Mouse (Mus musculus): ENCODE results near the gene Ppp1cc. TPM values are rescaled to one million over a fixed set of nuclear protein-coding genes. Genes with fewer than 3 reads are reported as not detected.
"Not testable (repeated sequence)": the region's sequence is repeated elsewhere in the genome, so short reads cannot be mapped to it uniquely, and the experiment has no call there.

The Ppp1cc gene
- polyA plus RNA-seq, 1 experiment from 2014 or later = 296 TPM

GRCm38 (mm10) chr5:122171058-122171457 lies 13.0 kb downstream of the Ppp1cc start:
- Histone ChIP-seq H3K27ac (ENCODE audit: low read depth, low read length) (no peak overlapping the region), H3K36me3 (ENCODE audit: control insufficient read depth, insufficient read depth, low read length) (peaks cover 85% of the 10 kb centered on the region), H3K4me2 (replicated peaks; ENCODE audit: low read depth, low read length) (no peak overlapping the region), H3K9ac (ENCODE audit: low read depth, low read length) (no peak overlapping the region), H3K27me3 (ENCODE audit: control insufficient read depth, insufficient read depth, low read length) (no peaks in the 10 kb centered on the region), H3K9me3 (ENCODE audit: control insufficient read depth, low read length) (no peaks in the 10 kb centered on the region), H3K4me1 (ENCODE audit: control insufficient read depth, insufficient read depth, low read length) (peaks cover 12% of the 10 kb centered on the region), H3K4me3 (ENCODE audit: low read length) (no peak overlapping the region)
- 95% methylated on average over 8 of the region's 8 CpGs for WGBS
- no peak for ATAC-seq (ENCODE audit: low FRiP score, low TSS enrichment)

DNA sequence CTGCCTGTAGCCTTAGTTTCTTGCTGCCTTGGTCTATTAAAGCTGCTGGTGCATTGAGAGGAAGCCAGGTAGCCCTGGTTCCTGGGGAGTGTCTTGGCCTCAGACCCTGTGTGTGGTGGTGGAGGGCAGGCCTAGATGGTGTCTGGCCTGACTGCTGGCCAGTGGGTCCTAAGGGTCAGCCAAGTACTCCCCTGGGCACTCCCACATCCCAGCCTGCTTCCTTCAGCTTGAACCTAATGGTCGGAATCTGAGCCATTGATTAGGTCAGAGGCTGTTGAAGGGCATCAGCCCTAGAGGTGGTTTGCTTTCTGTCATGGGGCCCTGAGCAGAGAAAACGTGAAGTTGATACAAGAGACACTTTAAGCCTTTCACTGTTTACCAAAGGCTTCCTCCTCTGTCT lies 17.3 kb downstream of the Ppp1cc start:
- WGBS = 38% methylated on average over 2 of the region's 2 CpGs

DNA sequence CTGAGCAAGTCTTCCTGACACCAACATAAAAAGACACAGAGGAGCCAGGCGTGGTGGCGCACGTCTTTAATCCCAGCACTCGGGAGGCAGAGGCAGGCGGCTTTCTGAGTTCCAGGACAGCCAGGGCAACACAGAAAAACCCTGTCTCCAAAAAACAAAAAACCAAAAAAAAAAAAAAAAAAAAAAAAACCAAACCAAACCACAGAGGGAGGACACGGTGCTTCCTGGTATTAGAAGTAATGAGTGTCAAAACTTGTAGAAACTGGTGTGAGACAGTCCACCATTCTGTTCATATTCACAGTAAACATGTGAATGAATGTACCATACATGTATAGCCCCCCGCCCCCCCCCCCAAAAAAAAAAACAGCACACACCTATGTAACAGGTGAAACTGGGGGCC lies 17.9 kb downstream of the Ppp1cc start:
- Histone ChIP-seq H3K9ac (ENCODE audit: low read depth, low read length) (no peak overlapping the region), H3K4me2 (replicated peaks; ENCODE audit: low read depth, low read length) (no peak overlapping the region), H3K36me3 (ENCODE audit: control insufficient read depth, insufficient read depth, low read length) (peaks cover 46% of the 10 kb centered on the region), H3K27ac (ENCODE audit: low read depth, low read length) (no peak overlapping the region), H3K9me3 (ENCODE audit: control insufficient read depth, low read length) (no peaks in the 10 kb centered on the region), H3K27me3 (ENCODE audit: control insufficient read depth, insufficient read depth, low read length) (no peaks in the 10 kb centered on the region), H3K4me3 (ENCODE audit: low read length) (no peak overlapping the region), H3K4me1 (ENCODE audit: control insufficient read depth, insufficient read depth, low read length) (no peaks in the 10 kb centered on the region)
- no peak; the same call in 1 of the 2 replicates for ATAC-seq (ENCODE audit: low FRiP score, low TSS enrichment)
- 79% methylated on average over 7 of the region's 7 CpGs for WGBS

More for the DNA sequence above, 17.3 kb downstream of the Ppp1cc start:
- Histone ChIP-seq H3K9ac (ENCODE audit: low read depth, low read length) (no peak overlapping the region), H3K36me3 (ENCODE audit: control insufficient read depth, insufficient read depth, low read length) (peaks cover 51% of the 10 kb centered on the region), H3K4me1 (ENCODE audit: control insufficient read depth, insufficient read depth, low read length) (no peaks in the 10 kb centered on the region), H3K9me3 (ENCODE audit: control insufficient read depth, low read length) (no peaks in the 10 kb centered on the region), H3K4me2 (replicated peaks; ENCODE audit: low read depth, low read length) (no peak overlapping the region), H3K27me3 (ENCODE audit: control insufficient read depth, insufficient read depth, low read length) (no peaks in the 10 kb centered on the region), H3K4me3 (ENCODE audit: low read length) (no peak overlapping the region), H3K27ac (ENCODE audit: low read depth, low read length) (no peak overlapping the region)
- ATAC-seq (ENCODE audit: low FRiP score, low TSS enrichment) = peak; percentile 52

DNA sequence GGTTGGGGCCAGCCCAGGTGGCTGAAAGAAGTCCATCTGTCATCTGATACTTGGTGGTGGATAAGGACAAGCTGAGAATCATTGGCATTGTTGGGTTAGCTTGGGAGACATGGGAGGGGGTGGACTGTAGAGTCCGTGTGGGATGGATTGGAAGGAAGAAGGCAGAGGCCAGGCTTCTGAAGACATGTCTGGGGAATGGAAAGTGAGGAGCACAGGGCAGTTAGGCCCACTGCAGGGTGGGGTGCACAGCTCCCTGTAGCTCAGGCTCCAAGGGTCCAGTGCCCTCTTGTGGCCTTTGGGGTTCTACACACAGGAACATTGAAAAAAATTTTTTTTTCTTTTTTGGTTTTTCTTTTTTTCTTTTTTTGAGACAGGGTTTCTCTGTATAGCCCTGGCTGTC lies 18.3 kb downstream of the Ppp1cc start:
- 15% methylated on average over 1 of the region's 1 CpGs for WGBS
- Histone ChIP-seq H3K9ac (ENCODE audit: low read depth, low read length) (no peak overlapping the region), H3K9me3 (ENCODE audit: control insufficient read depth, low read length) (no peaks in the 10 kb centered on the region), H3K4me1 (ENCODE audit: control insufficient read depth, insufficient read depth, low read length) (no peaks in the 10 kb centered on the region), H3K4me2 (replicated peaks; ENCODE audit: low read depth, low read length) (no peak overlapping the region), H3K4me3 (ENCODE audit: low read length) (no peak overlapping the region), H3K27me3 (ENCODE audit: control insufficient read depth, insufficient read depth, low read length) (no peaks in the 10 kb centered on the region), H3K36me3 (ENCODE audit: control insufficient read depth, insufficient read depth, low read length) (peaks cover 41% of the 10 kb centered on the region), H3K27ac (ENCODE audit: low read depth, low read length) (no peak overlapping the region)
- peak; percentile 73; the same call in 1 of the 2 replicates for ATAC-seq (ENCODE audit: low FRiP score, low TSS enrichment)

DNA sequence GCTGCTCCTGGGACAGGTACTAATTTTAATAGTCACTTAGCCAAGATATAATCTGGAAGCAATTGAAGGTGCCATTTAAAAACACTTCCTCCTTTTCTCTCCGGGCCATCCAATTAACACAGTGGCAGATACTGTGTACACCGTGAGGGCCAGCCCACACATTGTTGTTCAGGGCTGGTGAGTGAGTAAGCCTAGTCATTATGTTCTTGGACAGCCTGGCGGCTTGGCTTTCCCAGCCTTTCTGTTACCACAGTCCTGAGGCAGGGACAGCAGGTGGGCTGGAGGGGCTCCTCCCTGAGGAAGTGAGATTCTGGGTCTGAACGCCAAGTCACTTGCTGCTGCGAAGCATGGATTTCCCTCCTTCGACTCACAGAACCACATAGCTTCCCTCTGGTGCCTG lies 21.6 kb downstream of the Ppp1cc start:
- H3K4me2 ChIP-seq (replicated peaks; ENCODE audit: low read depth, low read length) = no peak overlapping the region
- no peak overlapping the region for H3K9ac ChIP-seq (ENCODE audit: low read depth, low read length)
- peaks cover 2% of the 10 kb centered on the region; the same call in 1 of the 2 replicates for H3K9me3 ChIP-seq (ENCODE audit: control insufficient read depth, low read length)
- peaks cover 17% of the 10 kb centered on the region for H3K36me3 ChIP-seq (ENCODE audit: control insufficient read depth, insufficient read depth, low read length)
- H3K27ac ChIP-seq (ENCODE audit: low read depth, low read length) = no peak overlapping the region
- ATAC-seq (ENCODE audit: low FRiP score, low TSS enrichment) = no peak
- no peak overlapping the region for H3K4me3 ChIP-seq (ENCODE audit: low read length)
- no peaks in the 10 kb centered on the region for H3K4me1 ChIP-seq (ENCODE audit: control insufficient read depth, insufficient read depth, low read length)
- 51% methylated on average over 6 of the region's 6 CpGs for WGBS
- no peaks in the 10 kb centered on the region for H3K27me3 ChIP-seq (ENCODE audit: control insufficient read depth, insufficient read depth, low read length)

DNA sequence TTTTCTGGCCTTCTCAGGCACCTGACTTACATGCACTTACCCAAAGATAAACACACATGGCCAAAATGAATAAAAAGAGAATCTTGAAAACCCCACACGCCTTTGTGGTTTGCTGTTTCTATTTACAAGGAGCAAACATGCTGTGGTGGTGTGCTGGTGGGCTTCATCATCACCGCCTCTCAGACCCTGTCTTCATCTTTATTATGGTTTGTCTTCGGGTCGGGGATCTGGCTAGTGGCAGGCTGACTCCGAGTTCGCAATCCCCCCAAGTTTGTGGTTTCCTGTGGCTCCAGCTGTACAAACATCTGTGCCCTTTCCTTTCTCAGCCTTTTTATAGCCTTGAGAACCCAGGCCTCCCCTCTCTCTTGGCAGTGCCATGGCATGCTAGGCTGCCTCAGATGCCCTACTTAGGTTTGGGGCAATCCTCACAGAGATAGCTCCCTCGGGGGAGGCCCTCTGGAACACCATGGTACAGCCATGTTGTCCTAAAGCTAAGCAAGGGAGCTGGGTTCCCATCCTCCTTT lies 26.3 kb downstream of the Ppp1cc start:
- WGBS = 68% methylated on average over 7 of the region's 7 CpGs
- ATAC-seq (ENCODE audit: low FRiP score, low TSS enrichment) = no peak
- peaks cover 4% of the 10 kb centered on the region; the same call in 1 of the 2 replicates for H3K9me3 ChIP-seq (ENCODE audit: control insufficient read depth, low read length)
- H3K36me3 ChIP-seq (ENCODE audit: control insufficient read depth, insufficient read depth, low read length) = no peaks in the 10 kb centered on the region
- no peak overlapping the region for H3K4me2 ChIP-seq (replicated peaks; ENCODE audit: low read depth, low read length)
- H3K4me3 ChIP-seq (ENCODE audit: low read length) = no peak overlapping the region
- H3K9ac ChIP-seq (ENCODE audit: low read depth, low read length) = no peak overlapping the region
- H3K27me3 ChIP-seq (ENCODE audit: control insufficient read depth, insufficient read depth, low read length) = no peaks in the 10 kb centered on the region
- H3K4me1 ChIP-seq (ENCODE audit: control insufficient read depth, insufficient read depth, low read length) = no peaks in the 10 kb centered on the region
- H3K27ac ChIP-seq (ENCODE audit: low read depth, low read length) = no peak overlapping the region

GRCm38 (mm10) chr5:122184858-122185257 lies 26.8 kb downstream of the Ppp1cc start:
- WGBS = 100% methylated on average over 6 of the region's 6 CpGs
- not testable (repeated sequence) for H3K9ac ChIP-seq (ENCODE audit: low read depth, low read length); H3K36me3 ChIP-seq (ENCODE audit: control insufficient read depth, insufficient read depth, low read length); H3K27ac ChIP-seq (ENCODE audit: low read depth, low read length); H3K9me3 ChIP-seq (ENCODE audit: control insufficient read depth, low read length); ATAC-seq (ENCODE audit: low FRiP score, low TSS enrichment); H3K4me2 ChIP-seq (replicated peaks; ENCODE audit: low read depth, low read length); H3K27me3 ChIP-seq (ENCODE audit: control insufficient read depth, insufficient read depth, low read length); H3K4me3 ChIP-seq (ENCODE audit: low read length); H3K4me1 ChIP-seq (ENCODE audit: control insufficient read depth, insufficient read depth, low read length)

- H3K27me3 ChIP-seq (ENCODE audit: control insufficient read depth, insufficient read depth, low read length) = no peaks in the 10 kb centered on the region
- no peaks in the 10 kb centered on the region for H3K4me1 ChIP-seq (ENCODE audit: control insufficient read depth, insufficient read depth, low read length)
- WGBS = 66% methylated on average over 3 of the region's 3 CpGs
- no peak overlapping the region for H3K4me2 ChIP-seq (replicated peaks; ENCODE audit: low read depth, low read length)
- peaks cover 4% of the 10 kb centered on the region; the same call in 1 of the 2 replicates for H3K9me3 ChIP-seq (ENCODE audit: control insufficient read depth, low read length)
- no peak for ATAC-seq (ENCODE audit: low FRiP score, low TSS enrichment)
- no peak overlapping the region for H3K27ac ChIP-seq (ENCODE audit: low read depth, low read length)
- no peaks in the 10 kb centered on the region for H3K36me3 ChIP-seq (ENCODE audit: control insufficient read depth, insufficient read depth, low read length)
- no peak overlapping the region for H3K4me3 ChIP-seq (ENCODE audit: low read length)
- H3K9ac ChIP-seq (ENCODE audit: low read depth, low read length) = no peak overlapping the region
Measured at GRCm38 (mm10) chr5:122189115-122189514, 31.0 kb downstream of the Ppp1cc start.

DNA sequence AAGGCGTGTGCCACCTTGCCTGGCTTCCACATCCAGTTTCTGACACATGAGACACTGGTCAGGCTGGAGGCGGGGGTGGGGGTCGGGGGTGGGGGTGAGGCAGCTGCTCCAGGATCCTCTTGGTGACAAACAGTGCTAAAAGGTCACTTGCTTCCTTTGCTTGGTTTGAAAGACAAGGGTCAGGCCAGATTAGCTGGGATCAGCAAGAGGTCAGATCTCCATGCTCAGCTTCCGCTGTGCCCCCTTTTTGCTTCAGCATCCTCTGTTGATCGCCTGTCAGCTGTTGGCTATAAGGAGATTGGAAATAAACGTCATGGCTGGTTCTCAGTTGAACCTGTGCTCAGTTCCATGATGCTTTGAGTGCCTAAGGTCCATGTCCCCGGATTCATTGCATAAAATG lies 32.4 kb downstream of the Ppp1cc start:
- Histone ChIP-seq H3K36me3 (ENCODE audit: control insufficient read depth, insufficient read depth, low read length) (no peaks in the 10 kb centered on the region), H3K27me3 (ENCODE audit: control insufficient read depth, insufficient read depth, low read length) (no peaks in the 10 kb centered on the region), H3K4me3 (ENCODE audit: low read length) (no peak overlapping the region), H3K4me1 (ENCODE audit: control insufficient read depth, insufficient read depth, low read length) (no peaks in the 10 kb centered on the region), H3K27ac (ENCODE audit: low read depth, low read length) (no peak overlapping the region), H3K9me3 (ENCODE audit: control insufficient read depth, low read length) (no peaks in the 10 kb centered on the region), H3K9ac (ENCODE audit: low read depth, low read length) (no peak overlapping the region), H3K4me2 (replicated peaks; ENCODE audit: low read depth, low read length) (no peak overlapping the region)
- WGBS = 70% methylated on average over 7 of the region's 7 CpGs
- ATAC-seq (ENCODE audit: low FRiP score, low TSS enrichment) = no peak

All from kidney, embryonic 14.5 days (tissue).